Mouse (Mus musculus): ENCODE results near the gene Rufy1.
"Not testable (repeated sequence)": the region's sequence is repeated elsewhere in the genome, so short reads cannot be mapped to it uniquely, and the experiment has no call there.

Gene Rufy1

DNA sequence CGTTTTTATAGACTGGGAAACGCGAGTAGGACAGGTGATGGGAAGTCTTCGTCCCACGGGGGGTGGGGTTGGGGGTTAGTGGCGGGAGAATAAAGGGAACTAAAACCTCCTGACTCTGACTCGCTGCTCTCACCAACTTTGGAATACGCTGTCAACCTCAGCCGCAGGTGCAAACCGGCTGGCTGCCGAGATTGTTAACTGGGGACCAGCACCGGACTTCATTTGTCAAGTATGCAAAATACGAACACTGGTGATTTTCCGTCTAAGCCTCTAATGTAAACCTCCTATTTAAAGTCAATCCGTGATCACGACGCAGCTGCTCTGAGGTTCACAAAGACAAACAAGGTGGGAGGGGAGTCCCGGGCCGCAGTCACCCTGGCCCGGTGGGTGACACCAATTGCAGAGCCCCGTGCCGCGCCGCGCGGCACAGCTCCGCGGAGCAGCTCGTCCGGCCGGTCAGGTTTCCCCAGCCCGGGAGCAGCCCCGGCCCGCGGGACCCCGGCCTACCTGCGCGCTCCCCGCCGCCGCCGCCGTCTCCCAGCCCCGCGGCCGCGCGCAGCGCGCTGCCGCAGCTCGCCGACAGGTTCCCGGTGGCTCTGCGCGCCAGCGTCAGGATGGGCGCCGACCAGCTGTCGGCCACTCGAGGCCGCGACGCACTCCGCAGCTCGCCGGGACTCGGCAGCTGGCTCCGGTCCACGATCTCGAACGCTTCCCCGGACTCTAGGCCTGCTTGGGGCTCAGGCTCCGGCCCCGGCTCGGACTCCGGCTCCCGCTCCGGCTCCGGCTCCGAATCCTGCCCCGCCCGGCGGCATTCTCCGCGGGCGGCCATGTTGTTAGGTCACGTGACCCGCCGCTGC, at the start of gene Rufy1:
Gene Rufy1, minus strand, starts transcription at position 849 of the 857 bp plus-strand sequence.
- peak; percentile 88 for DNase-seq (ENCODE audit: low read depth, low spot score)

DNA sequence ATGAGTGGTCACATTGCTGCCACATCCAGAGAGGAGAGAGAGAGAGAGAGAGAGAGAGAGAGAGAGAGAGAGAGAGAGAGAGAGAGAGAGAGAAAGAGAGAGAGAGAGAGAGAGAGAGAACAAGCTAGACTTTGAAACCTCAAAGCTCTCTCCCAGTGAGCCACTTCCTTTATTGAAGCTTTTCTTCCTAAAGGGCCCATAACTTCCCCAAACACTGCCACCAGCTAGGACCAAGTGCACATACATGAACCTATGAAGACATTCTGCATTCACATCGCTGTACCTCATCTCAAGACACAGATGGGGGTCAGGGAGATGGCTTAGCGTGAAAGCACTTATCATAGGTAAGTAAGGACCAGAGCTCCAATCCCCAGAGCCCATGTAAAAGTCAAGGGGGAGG, 47.1 kb upstream of the Rufy1 start:
- DNase-seq (ENCODE audit: low read depth, low spot score), result no peak

DNA sequence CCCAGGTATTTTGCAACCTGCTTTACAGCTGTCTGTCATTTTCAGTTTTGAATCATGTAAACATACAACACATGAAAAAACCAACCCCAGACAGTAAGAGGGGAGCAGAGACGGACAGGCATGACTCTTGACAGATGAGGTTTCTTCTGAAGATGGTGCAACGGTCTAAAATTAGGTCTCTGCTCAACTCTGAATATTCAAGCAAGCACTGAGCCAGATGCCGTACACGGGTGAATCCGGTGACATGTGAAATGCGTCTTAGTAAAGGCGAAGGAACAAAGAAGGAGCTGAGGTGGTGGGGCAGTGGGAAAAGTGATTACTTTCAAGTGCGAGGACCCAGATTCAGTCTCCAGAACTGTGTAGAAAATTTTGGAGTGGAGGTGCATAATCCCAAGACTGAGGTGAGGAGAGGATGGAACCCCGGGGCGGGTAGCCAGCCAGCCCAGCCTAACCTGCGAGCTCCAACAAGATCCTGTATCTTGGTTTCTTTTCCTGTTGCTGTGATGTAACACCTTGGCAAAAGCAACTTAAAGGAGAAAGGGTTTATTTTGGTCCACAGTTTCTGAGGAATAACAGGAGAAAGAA, 46.7 kb upstream of the Rufy1 start:
- no peak for DNase-seq (ENCODE audit: low read depth, low spot score)

DNA sequence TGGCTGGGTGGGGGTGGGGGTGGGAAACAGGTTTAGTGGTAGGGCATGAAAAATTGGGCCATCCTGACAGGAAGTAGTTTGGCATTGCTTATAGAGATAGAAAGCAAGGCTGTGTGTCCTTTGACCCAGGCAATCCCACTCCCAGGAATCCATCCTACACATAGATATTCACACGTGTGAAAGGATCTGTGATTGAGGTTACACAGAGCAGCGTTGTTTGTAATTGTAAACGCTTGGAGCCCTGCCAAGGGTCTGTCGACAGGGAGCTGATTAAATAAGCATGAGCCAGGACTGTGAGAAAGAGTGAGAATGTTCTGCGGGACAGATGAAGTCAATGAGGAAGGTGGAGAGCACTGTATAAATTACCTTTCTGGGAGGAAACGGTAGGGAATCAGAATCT, 46.0 kb upstream of the Rufy1 start:
- no peak for DNase-seq (ENCODE audit: low read depth, low spot score)

DNA sequence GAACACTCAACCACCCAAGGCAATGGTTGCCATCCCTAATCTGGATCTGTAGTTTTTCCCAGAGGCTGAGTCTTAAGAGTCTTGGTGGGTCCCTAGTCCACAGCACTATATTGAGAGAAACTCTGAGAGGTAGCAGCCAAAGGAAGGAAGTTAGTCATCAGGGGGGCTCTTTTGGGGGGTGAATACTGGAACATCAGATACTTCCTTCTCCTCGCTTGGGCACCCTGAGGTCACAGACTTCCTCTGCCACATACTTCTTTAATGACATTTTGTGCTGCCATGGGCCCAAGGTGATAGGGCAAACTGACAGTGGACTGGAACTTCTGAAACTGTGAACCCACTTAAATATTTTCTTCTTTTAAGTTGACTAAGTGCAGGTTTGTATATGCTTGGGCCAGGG, 43.0 kb upstream of the Rufy1 start:
- no peak for DNase-seq (ENCODE audit: low read depth, low spot score)

DNA sequence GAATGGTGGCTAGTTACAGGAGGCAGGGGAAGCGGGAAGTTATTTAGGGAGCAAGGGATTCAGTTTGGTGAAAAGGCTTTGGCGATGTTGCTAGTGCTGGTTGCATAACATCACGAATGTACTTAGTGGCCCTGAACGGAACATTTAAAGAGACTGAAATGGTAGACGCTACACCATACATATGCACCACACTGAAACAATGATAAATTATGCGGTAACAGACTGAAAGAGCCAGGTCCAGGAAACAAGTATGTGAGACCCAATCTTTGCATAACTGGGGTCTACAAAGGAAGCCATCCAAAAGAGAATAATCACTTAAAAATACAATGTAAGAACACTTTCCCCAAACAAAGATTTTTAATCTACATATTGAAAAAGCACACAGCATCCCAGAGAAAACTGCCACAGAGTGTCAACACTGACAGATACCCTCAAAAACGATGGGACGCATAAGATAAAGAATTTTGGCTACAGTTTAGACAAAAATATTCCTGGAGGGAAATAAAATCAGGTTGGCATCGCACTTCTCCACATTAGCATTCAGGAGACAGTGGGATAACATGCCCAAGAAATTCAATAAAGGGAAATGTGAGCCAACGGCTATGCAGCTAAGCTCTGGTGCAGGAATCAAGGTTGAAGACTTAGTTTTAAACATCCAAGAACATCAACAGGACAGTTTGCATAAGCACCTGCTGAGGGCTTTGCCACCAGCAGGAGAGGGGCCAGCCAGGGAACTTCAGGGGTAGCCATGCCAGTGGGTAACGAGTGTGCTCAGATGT, 41.4 kb upstream of the Rufy1 start:
- DNase-seq (ENCODE audit: low read depth, low spot score), result no peak

DNA sequence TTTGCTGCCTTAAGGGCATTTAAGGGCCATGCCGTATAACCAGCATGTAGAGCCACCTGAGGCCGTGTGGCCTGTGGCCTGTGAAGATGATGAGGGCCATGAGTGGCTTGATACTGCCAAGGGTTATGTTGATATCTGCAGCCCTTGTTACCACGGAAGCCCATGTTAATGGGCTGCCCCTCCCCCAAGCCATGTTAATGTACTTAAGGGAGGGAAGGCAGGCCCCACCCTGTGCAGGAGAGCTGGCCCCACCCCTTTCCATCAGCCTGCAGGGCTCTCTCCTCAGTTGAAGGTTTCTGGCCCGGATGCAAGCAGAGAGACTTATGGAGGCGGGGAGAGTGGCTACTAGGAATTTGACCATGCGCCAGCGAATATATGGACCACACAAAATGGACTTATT, 30.6 kb upstream of the Rufy1 start:
- DNase-seq (ENCODE audit: low read depth, low spot score), result no peak

DNA sequence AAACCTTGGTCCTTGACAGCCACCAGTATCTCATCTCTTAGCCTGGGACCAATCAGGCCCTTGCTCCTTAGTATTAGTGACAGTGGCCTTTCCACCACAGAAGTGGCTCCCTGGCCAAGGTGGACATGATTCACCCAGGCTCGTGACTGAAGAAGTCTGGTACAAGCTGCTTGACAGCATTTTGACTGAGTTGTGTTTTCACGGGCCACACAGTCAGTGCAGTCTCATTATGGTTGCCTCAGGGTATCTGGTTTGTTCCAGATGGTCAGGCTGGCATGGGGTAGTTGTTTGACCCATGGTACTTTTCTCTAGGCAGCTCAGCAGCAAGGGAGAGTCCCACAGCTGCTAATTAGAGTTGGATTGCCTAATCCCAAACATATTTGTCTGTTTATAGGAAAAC, 28.3 kb upstream of the Rufy1 start:
- no peak for DNase-seq (ENCODE audit: low read depth, low spot score)

DNA sequence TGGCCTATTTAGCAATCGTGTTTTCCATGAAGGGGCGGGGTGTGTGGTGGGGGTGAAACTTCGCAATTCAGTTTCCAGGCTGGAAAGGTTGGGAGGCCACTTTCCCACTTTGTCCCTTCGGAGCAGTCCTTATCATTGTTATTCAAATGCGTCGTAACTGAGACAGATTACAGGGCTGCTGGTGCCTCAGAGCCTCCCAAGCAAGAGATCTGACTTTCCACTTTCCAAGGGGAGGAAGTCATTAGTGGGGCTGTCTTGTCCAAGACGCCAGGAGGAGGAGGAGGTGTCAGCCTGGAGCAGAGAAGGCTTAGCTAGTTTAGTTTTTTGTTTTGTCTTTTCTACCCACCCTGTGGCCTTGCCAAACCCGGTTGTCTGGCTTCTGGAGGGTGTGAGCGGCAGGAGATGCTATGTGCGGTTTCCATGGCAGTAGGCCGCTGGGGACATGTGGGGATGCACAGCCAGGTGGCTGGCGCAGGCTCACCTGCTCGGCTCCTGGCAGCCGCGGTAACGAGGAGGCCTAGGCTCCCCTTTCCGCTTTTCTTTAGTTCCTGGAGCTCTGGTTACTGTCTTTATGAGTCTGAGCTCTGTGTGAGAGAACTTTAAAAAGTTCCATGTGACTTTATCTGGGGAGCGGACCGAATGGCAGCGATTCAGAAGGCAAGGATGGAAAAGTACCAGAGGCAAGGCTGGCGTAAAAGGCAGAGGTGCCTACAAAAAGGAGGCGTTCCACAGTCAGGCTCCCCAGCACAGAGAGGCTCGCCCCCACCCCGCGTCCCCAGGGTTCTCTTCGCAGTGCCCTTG, 26.4 kb upstream of the Rufy1 start:
- DNase-seq (ENCODE audit: low read depth, low spot score), result no peak

DNA sequence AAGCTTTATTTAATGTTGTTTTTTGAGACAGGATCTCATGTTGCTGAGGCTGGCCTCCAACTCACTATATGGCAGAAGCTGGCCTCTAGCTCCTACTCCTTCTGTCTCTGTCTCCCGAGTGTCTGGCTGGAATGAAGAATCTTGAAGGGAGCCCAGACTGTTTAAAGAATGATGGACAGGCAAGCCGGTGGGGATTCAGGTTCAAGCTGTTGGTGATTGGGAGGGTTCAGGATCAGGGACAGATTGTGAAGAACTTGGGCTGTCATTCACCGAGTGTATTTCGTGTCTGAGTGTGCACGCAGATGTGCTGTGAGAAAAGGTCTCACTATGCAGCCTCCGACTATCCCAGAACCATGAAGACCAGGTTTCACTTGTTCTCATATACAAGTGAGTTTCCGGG, 25.5 kb upstream of the Rufy1 start:
- no peak for DNase-seq (ENCODE audit: low read depth, low spot score)

DNA sequence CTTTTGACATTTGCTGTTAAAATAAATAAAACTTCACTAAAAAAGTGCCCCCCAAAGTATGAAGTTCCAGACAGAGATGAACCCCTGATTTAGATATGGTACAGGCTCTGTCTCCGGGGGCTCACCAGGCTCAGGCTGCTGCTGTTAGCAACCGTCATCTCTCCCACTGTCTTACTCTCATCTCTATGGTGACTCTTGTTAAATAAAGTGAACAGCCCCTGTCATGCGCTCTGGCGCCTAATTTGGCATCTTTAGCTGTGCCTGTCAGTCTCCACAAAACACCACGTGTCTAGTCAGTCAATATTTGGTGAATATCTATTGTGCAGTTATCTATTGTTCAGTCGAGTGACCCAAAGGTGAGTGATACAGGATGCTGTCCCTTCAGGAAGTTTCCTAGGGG, 24.0 kb upstream of the Rufy1 start:
- no peak for DNase-seq (ENCODE audit: low read depth, low spot score)

DNA sequence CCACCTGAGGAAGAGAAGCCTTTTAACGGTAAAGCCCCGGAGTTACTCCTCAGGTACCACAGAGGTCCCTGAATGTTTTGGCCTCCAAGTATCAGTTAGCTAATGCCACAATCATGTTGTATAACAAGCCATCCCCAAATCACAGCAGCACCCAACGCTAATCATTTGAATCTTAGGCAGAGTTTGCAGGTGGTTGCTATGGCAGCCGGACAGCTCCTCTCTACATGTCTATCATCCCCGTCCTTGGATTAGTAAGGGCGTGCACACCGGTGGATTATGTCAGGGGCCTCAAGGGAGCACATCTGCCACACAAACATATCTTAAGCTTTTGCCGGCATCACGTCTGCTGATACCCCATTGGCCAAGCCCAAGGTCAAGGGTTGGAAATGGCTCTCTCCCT, 19.3 kb upstream of the Rufy1 start:
- DNase-seq (ENCODE audit: low read depth, low spot score), result no peak

DNA sequence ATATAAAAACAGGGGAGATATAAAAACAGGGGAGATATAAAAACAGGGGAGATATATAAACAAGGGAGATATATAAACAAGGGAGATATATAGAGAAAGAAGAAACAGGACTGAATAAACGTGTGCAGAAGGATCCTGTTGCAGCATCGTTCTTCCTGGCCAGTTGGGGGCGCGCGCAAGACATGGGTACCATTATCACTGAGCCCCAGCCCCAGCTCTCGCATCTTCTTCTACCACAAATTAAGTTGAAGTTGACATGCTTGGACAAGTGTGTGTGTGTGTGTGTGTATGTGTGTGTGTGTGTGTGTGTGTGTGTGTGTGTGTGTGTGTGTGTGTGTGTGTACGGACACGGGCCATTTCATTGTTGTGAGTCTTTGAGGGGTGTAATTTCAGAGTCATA, 17.2 kb upstream of the Rufy1 start:
- DNase-seq (ENCODE audit: low read depth, low spot score), result not testable (repeated sequence)

DNA sequence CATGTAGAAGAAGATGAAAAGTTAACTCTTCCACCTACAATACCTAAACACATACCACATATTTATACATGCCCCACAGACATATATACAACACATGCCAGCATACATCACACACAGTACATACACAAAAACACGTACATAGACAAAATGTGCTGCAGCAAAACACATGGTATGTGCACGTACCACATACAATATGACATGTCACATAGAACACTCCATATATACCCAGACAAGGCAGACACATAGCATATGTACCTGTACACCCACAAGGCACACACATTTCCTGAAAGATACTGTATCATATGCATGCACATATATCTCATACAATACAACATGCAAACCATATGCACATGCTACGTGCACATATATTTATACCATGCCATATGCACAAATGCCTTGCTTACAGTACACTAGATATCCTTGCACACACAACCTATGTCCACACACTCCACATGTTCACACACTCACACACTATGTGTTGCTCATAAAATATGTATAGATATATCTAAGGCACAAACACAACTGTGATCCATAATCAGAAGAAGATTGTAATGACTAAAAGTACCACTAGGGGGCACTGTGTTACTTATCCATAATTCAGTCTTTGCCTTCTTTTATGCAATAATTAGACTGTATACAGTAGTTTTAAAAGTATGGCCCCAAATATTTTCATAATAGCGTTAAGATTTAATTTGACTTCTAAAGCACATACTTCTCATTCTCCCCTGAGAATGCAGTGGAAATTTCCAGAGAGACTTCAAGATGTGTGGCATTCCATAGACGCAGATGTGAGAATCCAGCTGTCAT, 12.5 kb upstream of the Rufy1 start:
- DNase-seq (ENCODE audit: low read depth, low spot score), result peak; percentile 70

DNA sequence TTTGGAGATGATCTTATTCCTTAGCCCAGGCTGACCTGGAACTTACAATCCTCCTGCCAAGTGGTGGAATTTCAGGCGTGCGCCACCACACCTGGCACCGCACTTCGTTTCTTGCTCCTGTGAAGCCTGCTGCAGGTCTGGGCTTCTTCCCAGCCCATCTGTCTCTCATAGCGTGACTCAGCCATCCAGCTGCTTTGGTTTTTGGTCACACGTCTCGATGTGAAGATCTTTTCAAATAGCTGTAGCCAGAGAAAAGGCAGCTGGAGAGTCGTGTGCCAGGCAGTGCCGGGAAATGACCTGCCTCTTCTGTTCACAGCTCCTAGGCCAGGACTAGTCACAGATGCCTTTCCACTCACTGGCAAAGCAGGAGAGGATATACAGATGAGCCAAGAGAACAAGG, 10.7 kb upstream of the Rufy1 start:
- no peak for DNase-seq (ENCODE audit: low read depth, low spot score)

DNA sequence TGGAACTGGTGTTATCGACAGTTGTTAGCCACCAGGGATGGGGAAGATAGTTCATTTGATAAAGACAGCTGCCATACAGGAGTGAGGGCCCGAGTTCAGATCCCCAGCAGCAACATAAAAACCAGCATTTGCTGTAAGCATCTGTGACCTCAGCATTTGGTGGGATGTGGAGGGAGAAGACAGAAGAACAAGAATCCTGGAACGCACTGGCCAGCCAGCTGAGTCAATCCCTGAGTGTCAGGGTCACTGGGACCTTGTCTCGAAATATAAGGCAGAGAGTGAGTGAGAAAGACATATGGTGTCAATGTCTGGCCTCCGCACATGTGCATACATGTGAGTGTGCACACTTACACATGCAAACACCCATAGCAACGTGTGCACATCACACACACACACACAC, 9.8 kb upstream of the Rufy1 start:
- no peak for DNase-seq (ENCODE audit: low read depth, low spot score)

DNA sequence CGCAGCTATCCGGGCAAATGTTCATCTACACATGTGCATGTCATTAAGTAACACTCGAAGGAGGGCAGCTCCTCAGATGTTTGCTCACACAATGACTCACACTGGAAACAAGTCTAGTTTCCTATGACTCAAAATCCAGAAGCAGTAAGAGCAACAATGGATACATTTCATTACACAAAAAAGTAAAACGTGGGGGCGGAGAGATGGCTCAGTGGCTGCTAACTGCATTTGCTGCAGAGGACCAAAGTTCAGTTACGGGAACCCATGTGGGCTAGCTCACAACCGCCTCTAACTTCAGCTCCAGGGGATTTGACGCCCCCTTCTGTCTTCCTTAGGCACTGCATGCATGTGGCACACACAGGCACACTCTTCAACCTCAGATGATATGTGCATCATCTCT, 8.9 kb upstream of the Rufy1 start:
- peak; percentile 53 for DNase-seq (ENCODE audit: low read depth, low spot score)

DNA sequence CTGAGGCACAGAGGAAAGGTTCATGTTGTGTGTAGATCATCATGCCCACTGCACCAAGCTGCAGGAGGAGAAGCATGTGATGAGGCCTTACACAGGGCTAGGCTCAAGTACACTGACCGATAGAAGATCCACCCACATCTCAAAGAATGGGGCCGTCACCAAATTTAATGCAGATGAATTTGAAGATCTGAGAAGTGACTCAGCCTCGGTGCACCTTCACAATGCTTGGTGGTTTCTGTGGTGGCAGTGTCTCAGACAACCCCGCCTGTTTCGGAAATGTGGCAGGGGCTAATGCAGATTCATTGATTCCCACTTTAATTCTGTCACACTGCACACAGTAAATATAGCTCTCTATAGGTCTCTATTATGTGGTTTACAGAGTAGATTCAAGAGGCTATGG, 2.0 kb upstream of the Rufy1 start:
- DNase-seq (ENCODE audit: low read depth, low spot score), result peak; percentile 14

DNA sequence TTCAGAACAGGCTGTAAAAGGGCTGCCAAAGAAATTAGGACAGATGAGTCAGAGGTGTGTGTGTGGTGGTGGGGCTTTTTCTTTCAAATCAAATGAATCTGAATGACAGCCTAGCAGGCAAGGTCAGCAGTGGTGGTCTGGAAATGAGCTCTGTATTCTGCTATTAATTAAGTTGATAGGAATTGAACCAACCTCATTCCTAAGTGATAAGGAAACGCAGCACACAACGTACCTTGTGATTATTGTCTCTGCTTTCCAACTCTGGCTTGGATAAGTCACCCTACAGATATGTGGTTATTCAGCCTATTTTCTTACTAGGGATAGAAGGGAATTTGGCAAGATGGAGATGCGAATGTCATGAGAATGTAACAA, 1.1 kb upstream of the Rufy1 start:
- no peak for DNase-seq (ENCODE audit: low read depth, low spot score)

DNA sequence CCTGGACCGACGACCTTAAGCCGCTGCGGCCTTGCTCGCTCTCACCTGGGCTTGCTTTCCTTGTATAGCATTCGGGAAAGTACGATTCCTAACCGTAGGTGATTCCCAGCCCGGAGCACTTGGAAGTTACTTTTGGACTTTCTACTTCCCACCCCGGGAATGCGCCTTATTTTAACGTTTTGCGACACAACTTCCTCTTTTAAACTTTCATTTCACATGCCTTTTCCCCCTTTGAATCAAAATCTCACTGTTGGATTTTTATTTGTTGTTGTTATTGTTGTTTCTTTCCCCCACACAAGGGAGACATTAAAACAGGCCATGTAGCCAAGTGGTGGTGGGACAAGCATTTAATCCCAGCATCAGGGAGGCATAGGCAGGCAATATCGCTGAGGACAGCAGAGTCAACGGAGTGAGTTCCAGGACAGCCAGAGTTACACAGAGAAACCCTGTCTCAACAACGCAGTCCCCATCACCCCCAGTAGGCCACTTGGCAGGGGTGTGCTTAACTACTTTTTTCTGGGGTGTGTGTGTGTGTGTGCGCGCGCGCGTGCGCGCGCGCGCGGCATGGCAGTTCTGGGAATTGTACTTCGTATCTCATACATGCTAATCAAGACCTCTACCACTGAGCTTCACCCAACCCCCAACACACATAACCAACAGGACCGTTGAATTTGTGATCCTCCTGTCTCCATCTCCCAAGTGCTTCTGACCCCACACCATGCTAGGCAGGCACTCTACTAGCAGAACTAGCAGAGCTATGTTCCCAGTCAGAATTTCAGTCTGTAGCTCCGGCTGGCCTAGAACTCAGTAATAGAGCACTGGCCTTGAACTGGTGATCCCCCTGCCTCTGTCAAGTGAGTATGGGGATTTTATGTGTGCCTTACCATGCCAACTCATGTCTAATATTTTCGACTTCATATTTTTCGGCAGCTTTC, 476 bp upstream of the Rufy1 start:
- peak; percentile 51 for DNase-seq (ENCODE audit: low read depth, low spot score)
